Mouse (Mus musculus): ENCODE data around the gene Grpel1. TPM values are rescaled to one million over a fixed set of nuclear protein-coding genes. Genes with fewer than 3 reads are reported as not detected.

Grpel1 gene
- 10 to 100 TPM; 30.7 to 38.9 TPM for polyA plus RNA-seq (2017; shearing (Covaris generic))

DNA sequence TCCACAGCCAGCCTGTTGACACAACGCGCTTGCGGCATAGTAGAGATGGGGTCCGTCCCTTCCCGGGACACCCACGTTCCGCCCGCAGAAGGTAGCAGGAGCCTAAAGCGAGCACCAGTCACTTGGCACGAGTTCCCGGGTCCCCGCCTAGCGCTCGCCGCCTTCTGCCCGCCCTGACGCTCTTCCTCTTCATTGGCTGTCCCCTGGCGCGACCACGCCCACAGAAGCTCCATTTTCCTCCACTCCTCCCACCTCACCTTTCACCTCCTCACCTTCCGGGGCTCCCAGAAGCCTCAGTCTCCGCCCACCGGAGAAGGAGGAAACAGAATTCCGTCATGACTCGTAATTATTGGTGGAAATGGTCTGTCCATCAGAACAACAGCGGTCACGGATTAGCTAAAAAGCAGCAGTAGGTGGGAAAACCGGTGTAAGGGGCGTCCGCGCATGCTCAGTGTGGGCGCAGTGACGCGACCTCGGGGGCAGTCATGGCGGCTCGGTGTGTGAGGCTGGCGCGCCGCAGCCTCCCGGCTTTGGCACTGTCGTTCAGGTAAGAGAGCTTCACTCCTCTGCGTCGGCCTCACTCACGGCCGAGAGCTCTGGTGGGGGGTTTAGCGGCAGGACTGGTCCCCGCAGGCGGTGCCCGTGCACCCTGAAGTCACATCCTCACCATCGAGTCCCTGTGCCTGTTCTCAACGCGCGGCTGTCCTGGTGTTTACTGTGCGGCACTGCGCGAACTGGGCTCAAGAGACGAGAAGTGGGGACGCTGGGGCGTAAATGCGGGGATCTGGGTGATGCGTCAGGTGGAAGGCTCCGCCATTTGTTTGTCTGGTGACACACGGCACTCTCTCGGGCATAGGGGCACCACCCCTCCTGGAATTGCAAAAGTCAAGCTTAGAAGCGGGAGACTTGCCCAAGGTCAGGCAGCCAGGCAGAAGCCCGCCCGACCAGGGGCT, at the start of gene Grpel1:
TSS of gene Grpel1 (plus strand) at position 290 of the 953 bp plus-strand sequence.

DNA sequence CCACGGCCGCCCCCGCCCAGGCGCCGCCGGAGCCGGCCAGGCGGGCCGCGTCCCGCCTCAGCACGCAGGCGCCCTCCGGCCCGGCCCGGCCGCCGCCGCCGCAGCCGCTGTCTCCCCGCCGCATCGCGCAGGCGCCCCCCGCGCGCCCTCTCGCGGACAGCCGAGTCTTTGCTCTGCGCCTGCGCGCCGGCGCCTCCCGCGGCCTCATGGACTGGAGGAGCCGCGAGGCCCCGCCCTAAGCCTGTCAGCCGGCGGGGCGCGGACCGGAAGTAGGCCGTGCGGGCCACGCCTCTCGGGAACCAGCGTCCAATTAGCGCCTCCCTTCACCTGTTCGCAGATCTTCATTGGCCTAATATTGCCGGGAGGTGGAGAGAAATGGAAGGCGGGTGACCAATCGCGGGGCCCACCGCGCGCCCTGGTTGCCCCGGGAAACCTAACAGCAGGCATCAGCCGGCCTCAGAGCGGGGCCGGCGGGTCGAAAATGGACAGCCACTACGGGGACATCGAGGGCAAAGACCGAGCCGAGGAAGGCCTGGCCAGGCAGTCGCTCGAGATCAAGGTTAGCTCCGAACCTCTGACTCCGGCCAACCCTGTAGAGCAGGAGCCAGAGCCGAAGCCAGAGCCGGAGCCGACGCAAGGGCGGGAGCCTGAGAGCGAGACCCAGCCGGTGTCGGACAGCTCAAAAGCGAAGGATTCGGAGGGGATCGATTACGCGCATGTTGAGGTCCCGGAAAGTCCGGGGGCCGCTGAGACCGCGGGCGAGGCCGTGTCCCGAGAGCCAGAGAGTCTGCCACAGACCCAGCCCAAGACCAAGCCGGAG, 19.6 kb downstream of the Grpel1 start, which contains the start of the genes Tada2b and Ccdc96:
TSS of gene Tada2b (minus strand) at position 115 of the 820 bp plus-strand sequence.
TSS of gene Ccdc96 (plus strand) at position 418 of the 820 bp plus-strand sequence.

Other genes starting within 250 kb of the Grpel1 start
- gene Sorcs2, start 66.9 kb upstream of the Grpel1 start, polyA plus RNA-seq (2017; shearing (Covaris generic)), result 10 to 100 TPM in 1 of 2 experiments, 1 to 10 TPM in 1; 5.9 to 11.1 TPM
- 10 to 100 TPM; 20.7 to 32.3 TPM for gene Tada2b, start 19.3 kb downstream of the Grpel1 start, polyA plus RNA-seq (2017; shearing (Covaris generic))
- gene Ccdc96, start 19.6 kb downstream of the Grpel1 start, polyA plus RNA-seq (2017; shearing (Covaris generic)), result 1 to 10 TPM in 1 of 2 experiments, under 1 TPM in 1; 0.08 to 1.3 TPM
- 10 to 100 TPM; 57.2 to 81.3 TPM for gene Tbc1d14, start 128.3 kb downstream of the Grpel1 start, polyA plus RNA-seq (2017; shearing (Covaris generic))
- 10 to 100 TPM; 32.0 to 39.8 TPM for gene D5Ertd579e, start 231.0 kb downstream of the Grpel1 start, polyA plus RNA-seq (2017; shearing (Covaris generic))